Mouse (Mus musculus) gastrocnemius, adult 8-10 months (tissue): ENCODE measurements around the gene Mapkbp1. TPM values are rescaled to one million over a fixed set of nuclear protein-coding genes. Genes with fewer than 3 reads are reported as not detected.

Source experiments
- DNase-seq, 2 experiments: peaks; one replicate each; pipeline ENCODE4 v3.0.0; 2022; ENCODE audit warnings: low spot score in 2 of 2
- microRNA-seq: library from miRNA; unstranded; fragments of <30 nt; microRNA quantifications from one replicate; pipeline ENCODE4 v1.2.0, GENCODE M21; 2022
- total RNA-seq, 4 experiments: library from RNA; stranded (reverse); gene quantifications; 2 replicates each; pipeline ENCODE4 v1.2.4; 2022

Mapkbp1 gene
- total RNA-seq, 4 experiments from 2014 or later: 6.0 to 8.4 (median 6.5) TPM

GRCm38 (mm10) chr2:120049632-120050274, 77.3 kb downstream of the Mapkbp1 start:
- peak in 1 of 2 experiments; percentile 28 for DNase-seq

- DNase-seq: no peak
Measured at GRCm38 (mm10) chr2:120051405-120051804, 78.9 kb downstream of the Mapkbp1 start.

GRCm38 (mm10) chr2:120054771-120055552, 82.5 kb downstream of the Mapkbp1 start:
- DNase-seq: peak in 1 of 2 experiments; percentile 31

GRCm38 (mm10) chr2:120055923-120056322, 83.4 kb downstream of the Mapkbp1 start:
- no peak for DNase-seq

- no peak for DNase-seq
Measured at GRCm38 (mm10) chr2:120058818-120059217, 86.3 kb downstream of the Mapkbp1 start.

- DNase-seq: no peak
Measured at GRCm38 (mm10) chr2:120059466-120059865, 87.0 kb downstream of the Mapkbp1 start.

GRCm38 (mm10) chr2:120060190-120060589, 87.7 kb downstream of the Mapkbp1 start:
- DNase-seq: no peak

GRCm38 (mm10) chr2:120060651-120061050, 88.2 kb downstream of the Mapkbp1 start:
- peak in 1 of 2 experiments; percentile 36 for DNase-seq

GRCm38 (mm10) chr2:120062248-120062647, 89.7 kb downstream of the Mapkbp1 start:
- DNase-seq: no peak

GRCm38 (mm10) chr2:120064639-120065038, 92.1 kb downstream of the Mapkbp1 start:
- DNase-seq: no peak

- no peak for DNase-seq
Measured at GRCm38 (mm10) chr2:120065243-120065642, 92.7 kb downstream of the Mapkbp1 start.

- DNase-seq: no peak
Measured at GRCm38 (mm10) chr2:120066224-120066623, 93.7 kb downstream of the Mapkbp1 start.

- DNase-seq: peak; percentile 27 to 34
Measured at GRCm38 (mm10) chr2:120068555-120069465, 96.3 kb downstream of the Mapkbp1 start.

GRCm38 (mm10) chr2:120069466-120069990, 97.0 kb downstream of the Mapkbp1 start:
- DNase-seq: no peak

- DNase-seq: no peak
Measured at GRCm38 (mm10) chr2:120074096-120074495, 101.6 kb downstream of the Mapkbp1 start.

GRCm38 (mm10) chr2:120076076-120076705, 103.7 kb downstream of the Mapkbp1 start:
- DNase-seq: peak in 1 of 2 experiments; percentile 29

Small RNAs within 50 kb of the gene (microRNA-seq; reads per million reads assigned to microRNA genes)
- not detected for gene Mir7665

Other genes starting within 250 kb of the Mapkbp1 start
- not detected for gene Itpka, start 230.4 kb upstream of the Mapkbp1 start, total RNA-seq
- gene Ltk, start 212.3 kb upstream of the Mapkbp1 start, total RNA-seq: not detected
- 10 to 100 TPM; 14.2 to 17.0 (median 16.2) TPM for gene Rpap1, start 185.2 kb upstream of the Mapkbp1 start, total RNA-seq
- gene Tyro3, start 175.0 kb upstream of the Mapkbp1 start, total RNA-seq: under 1 TPM; 0.29 to 0.74 (median 0.46) TPM
- gene Mga, start 75.5 kb upstream of the Mapkbp1 start, total RNA-seq: 10 to 100 TPM; 24.9 to 49.9 (median 31.8) TPM
- 1 to 10 TPM; 1.8 to 3.0 (median 2.4) TPM for gene Jmjd7, start 54.8 kb downstream of the Mapkbp1 start, total RNA-seq
- 1 to 10 TPM in 1 of 4 experiments, under 1 TPM in 2, not detected in 1; 0.22 to 1.1 (median 0.74) TPM for gene Gm28042, start 54.8 kb downstream of the Mapkbp1 start, total RNA-seq
- gene Pla2g4b, start 60.7 kb downstream of the Mapkbp1 start, total RNA-seq: 1 to 10 TPM in 3 of 4 experiments, under 1 TPM in 1; 0.11 to 1.6 (median 1.1) TPM
- 10 to 100 TPM; 19.2 to 29.3 (median 25.5) TPM for gene Ehd4, start 181.9 kb downstream of the Mapkbp1 start, total RNA-seq